Mouse (Mus musculus) liver, embryonic 11.5 days (tissue): ENCODE measurements at regions not wholly inside any gene's neighbourhood (a gene's known extent, or its start where the extent isn't known, plus 50 kb on each side); places are given as distances from the start of the nearest gene placed in this dataset.
A peak's percentile ranks its signal among the peaks of the same experiment; 100 is the strongest.

ENCODE experiments used
- ATAC-seq: fragments of 200-750 bp; cut with Nextera tagmentation; replicated peaks from 2 replicates; pipeline ENCODE4 v1.8.0; 2017; ENCODE audit warnings: moderate number of reproducible peaks, mild to moderate bottlenecking, moderate TSS enrichment, moderate library complexity; ENCODE audit not compliant: low FRiP score
- DNase-seq: peaks from one replicate; pipeline ENCODE4 v3.0.0-alpha.2; 2017; ENCODE audit warnings: low spot score
- H3K27ac ChIP-seq: fragments of 300-500 bp; sonication (generic); 2 replicates; pipeline ENCODE4 v1.5.1; 2014; ENCODE audit warnings: mild to moderate bottlenecking, low read depth, low read length, control low read depth
- H3K27me3 ChIP-seq: fragments of 300-500 bp; sonication (generic); replicated peaks from 2 replicates; pipeline ENCODE4 v1.6.1; 2014; ENCODE audit warnings: low read length, mixed read lengths; ENCODE audit not compliant: control insufficient read depth, insufficient read depth
- H3K36me3 ChIP-seq: fragments of 300-500 bp; sonication (generic); 2 replicates; pipeline ENCODE4 v1.6.1; 2014; ENCODE audit warnings: mild to moderate bottlenecking, low read length, moderate library complexity, mixed read lengths; ENCODE audit not compliant: control insufficient read depth, insufficient read depth
- H3K4me1 ChIP-seq: fragments of 300-500 bp; sonication (generic); replicated peaks from 2 replicates; pipeline ENCODE4 v1.6.1; 2014; ENCODE audit warnings: low read length, mixed read lengths; ENCODE audit not compliant: control insufficient read depth, insufficient read depth
- H3K4me2 ChIP-seq: fragments of 300-500 bp; sonication (generic); 2 replicates; pipeline ENCODE4 v1.6.1; 2014; ENCODE audit warnings: mild to moderate bottlenecking, control low read depth, moderate library complexity
- H3K4me3 ChIP-seq: fragments of 300-500 bp; sonication (generic); 2 replicates; pipeline ENCODE4 v1.5.1; 2014; ENCODE audit warnings: low read depth, low read length, control low read depth
- H3K9ac ChIP-seq: fragments of 300-500 bp; sonication (generic); 2 replicates; pipeline ENCODE4 v1.6.1; 2014; ENCODE audit warnings: low read depth, low read length, control low read depth
- H3K9me3 ChIP-seq: fragments of 300-500 bp; sonication (generic); 2 replicates; pipeline ENCODE4 v1.6.1; 2016; ENCODE audit warnings: low read length, inconsistent platforms, mixed read lengths; ENCODE audit not compliant: control insufficient read depth
- WGBS: fragments of 180-500 bp; shearing (Covaris S2); extraction: QIAGEN DNeasy Blood & Tissue Kit; methylation state at CpG from one replicate; pipeline ENCODE4 v1.1.7; 2014; 5-methylcytosine and 5-hydroxymethylcytosine counted together

DNA sequence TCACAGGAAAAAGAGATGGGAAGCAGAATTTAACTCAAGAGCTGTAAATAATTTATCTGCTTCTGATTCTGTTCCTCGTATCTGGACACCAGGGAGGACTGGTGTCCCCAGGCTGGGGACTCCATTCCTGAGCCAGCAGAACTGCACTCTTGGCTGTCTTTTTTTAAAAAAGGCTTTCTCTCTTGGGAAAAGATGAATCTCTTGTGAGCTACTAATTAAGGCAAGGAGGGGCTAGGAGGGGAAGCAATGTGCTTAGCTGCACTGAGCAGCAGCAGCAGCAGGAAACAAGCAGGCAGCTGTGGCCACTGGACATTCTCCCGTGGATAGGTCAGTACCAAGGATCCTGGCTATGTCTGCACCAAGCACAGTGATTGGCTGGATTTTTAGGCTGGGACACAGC, 152.1 kb downstream of the Rybp start:
- Histone ChIP-seq H3K27ac (no peak overlapping the region), H3K9me3 (no peaks in the 10 kb centered on the region), H3K27me3 (no peaks in the 10 kb centered on the region; the same call in 1 of the 2 replicates), H3K36me3 (no peaks in the 10 kb centered on the region), H3K4me2 (no peak overlapping the region), H3K9ac (no peak overlapping the region), H3K4me3 (no peak overlapping the region), H3K4me1 (no peaks in the 10 kb centered on the region)
- 32% methylated on average over 2 of the region's 2 CpGs for WGBS
- DNase-seq = no peak
- ATAC-seq = no peak

DNA sequence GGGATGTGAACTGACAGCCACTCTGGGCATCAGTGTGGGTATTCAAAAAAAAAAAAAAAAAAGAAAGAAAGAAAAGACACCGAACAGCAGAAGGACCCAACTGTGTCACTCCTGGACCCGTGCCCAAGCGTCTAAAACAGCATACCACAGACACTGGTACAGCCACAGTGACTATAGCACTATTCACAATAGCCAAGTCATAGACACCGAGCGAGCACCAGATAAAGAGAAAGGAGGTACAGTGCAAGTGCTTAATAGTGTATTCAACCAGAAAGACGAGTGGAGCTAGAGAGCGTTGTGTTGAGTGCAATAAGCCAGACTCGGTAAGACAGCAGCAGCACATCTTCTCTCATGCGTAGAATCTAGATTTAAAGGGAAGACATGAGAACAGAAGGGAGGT, 153.3 kb downstream of the Rybp start:
- H3K27ac ChIP-seq = no peak overlapping the region

DNA sequence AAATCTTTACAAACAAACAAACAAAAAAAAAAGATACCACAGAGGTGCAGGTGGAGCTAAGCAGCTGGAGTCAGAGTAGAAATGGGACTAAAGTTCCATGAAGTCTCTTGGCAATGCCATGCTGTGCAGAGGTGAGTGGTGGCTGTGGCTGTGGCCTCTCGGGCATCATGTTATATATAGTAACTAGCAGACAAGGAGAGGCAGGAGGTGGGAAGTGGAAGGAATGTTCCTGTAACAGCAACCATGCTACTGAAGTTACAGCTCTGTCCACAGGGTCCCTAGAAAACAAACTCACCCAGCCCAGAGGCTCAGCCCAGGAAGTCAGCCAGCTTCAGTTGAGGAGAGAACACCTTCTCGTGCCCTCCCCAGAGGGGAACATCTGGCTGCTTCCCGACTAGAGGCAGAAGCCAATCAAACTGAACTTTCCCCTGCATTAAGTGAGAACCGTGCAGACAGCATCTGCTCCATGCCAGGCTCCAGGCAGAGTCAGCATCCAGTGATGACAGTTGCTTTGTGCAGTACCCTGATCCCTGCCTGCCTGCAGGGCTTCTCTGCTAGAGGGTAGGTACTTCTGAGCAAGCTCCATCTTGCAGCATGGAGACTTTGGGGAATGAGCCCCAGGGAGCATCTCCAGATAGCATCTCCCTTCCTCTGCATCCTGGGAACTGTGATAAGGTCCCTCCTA, 154.2 kb downstream of the Rybp start:
- no peak overlapping the region for H3K9ac ChIP-seq
- no peaks in the 10 kb centered on the region for H3K36me3 ChIP-seq
- H3K4me1 ChIP-seq = no peaks in the 10 kb centered on the region
- no peak overlapping the region for H3K27ac ChIP-seq
- ATAC-seq = no peak
- no peak for DNase-seq
- H3K27me3 ChIP-seq = no peaks in the 10 kb centered on the region
- WGBS = 42% methylated on average over 4 of the region's 4 CpGs
- H3K4me3 ChIP-seq = no peak overlapping the region
- no peak overlapping the region for H3K4me2 ChIP-seq
- no peaks in the 10 kb centered on the region for H3K9me3 ChIP-seq

More for the DNA sequence above, 153.3 kb downstream of the Rybp start:
- Histone ChIP-seq H3K4me2 (no peak overlapping the region), H3K27me3 (no peaks in the 10 kb centered on the region), H3K4me3 (no peak overlapping the region), H3K36me3 (no peaks in the 10 kb centered on the region), H3K9ac (no peak overlapping the region), H3K9me3 (no peaks in the 10 kb centered on the region), H3K4me1 (no peaks in the 10 kb centered on the region)
- WGBS = 85% methylated on average over 9 of the region's 9 CpGs
- ATAC-seq (no peak), DNase-seq (no peak)

DNA sequence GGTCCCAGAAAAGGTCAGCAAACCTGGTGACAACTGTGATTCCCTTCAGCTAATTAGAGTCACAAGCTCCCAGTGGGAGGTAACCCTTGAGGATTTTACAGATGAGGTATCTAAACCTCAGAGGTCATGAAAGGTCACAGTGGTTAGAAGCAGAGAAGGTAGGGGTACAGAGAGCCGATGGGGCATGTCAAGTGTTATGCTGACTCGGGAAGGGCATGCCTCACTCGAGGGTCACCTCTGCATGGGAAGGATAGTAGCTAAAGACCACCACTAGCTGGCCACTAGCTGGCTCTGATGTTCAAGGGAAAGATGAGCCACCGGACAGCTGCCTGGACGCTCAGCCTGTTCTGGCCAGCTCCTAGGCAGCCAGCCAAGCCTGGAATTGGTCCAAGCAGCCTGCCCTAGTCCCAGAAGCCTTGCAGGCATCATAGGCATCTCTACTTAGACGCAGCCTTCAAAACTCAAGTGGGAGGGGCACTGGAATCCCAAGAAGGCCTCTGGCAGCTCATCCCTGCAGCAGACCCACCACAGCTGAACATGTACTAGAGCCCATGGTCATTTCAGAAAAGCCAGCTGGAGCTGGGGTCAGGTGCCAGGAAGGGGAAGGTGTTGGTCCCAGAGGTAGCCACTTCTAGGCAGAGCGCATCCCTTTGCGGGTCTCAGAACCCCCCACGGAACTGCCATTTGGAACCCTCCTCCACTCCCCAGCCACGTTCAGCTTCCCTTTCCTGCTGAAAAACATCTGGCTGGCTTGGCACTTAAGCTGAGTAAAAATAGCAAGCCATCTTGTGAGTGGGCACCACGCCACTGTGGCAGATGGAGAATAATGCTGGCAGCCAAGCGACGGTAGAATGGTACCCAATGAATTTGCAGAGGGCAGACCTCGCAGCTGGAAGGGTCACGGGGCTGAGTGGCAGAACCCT, 159.8 kb downstream of the Rybp start:
- H3K4me2 ChIP-seq = no peak overlapping the region
- no peak overlapping the region for H3K27ac ChIP-seq
- H3K4me1 ChIP-seq = no peaks in the 10 kb centered on the region
- H3K9me3 ChIP-seq = no peaks in the 10 kb centered on the region
- DNase-seq (no peak), ATAC-seq (0 out of 2 replicates have a peak, but pooled peaks have one; percentile 10)
- WGBS = 60% methylated on average over 15 of the region's 15 CpGs
- no peak overlapping the region for H3K9ac ChIP-seq
- no peaks in the 10 kb centered on the region for H3K27me3 ChIP-seq
- no peak overlapping the region for H3K4me3 ChIP-seq
- no peaks in the 10 kb centered on the region for H3K36me3 ChIP-seq

DNA sequence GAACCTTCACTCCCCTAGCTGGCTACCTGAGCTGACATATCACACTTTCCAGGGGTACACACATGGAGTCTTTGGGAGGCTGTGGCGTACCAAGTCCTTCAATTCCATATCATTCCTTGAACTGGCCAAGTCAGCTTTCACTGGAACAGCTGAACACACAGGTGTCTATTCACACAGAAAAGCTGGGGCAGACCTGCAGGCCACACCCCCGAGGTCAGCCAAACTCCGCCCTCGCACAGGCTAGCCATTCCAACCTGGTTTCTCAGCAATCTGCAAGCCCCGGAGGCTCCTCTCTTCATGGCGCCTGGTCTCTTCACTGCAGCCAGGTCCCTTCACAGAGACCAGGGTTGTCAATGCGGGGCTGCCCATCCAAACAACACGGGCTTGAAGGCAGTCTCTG, 160.5 kb downstream of the Rybp start:
- no peak overlapping the region for H3K4me3 ChIP-seq
- no peak overlapping the region for H3K4me2 ChIP-seq
- no peaks in the 10 kb centered on the region for H3K27me3 ChIP-seq
- H3K9ac ChIP-seq = no peak overlapping the region
- WGBS = 57% methylated on average over 8 of the region's 8 CpGs
- no peak for DNase-seq
- H3K4me1 ChIP-seq = no peaks in the 10 kb centered on the region
- no peaks in the 10 kb centered on the region for H3K9me3 ChIP-seq
- H3K36me3 ChIP-seq = no peaks in the 10 kb centered on the region
- ATAC-seq = no peak
- H3K27ac ChIP-seq = no peak overlapping the region

DNA sequence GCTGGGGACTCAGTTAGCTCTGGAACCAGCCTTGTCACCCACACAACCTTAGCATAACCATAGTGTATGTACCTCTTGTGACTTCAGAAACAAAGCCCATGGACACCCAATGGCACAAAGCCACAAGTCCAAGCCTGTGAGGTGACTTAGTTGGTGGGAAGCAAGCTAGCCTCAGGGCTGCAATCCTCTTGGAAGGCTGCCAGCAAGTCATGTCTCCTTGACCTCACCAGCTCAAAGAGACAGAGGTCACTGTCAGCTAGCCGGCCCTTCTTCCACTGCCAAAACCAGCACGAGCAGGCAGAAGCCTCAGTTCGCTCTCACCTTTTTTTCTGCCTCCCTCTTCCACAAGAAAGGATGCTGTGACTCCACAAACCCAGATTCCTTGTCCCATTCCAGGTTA, 161.0 kb downstream of the Rybp start:
- Histone ChIP-seq H3K4me1 (no peaks in the 10 kb centered on the region), H3K9me3 (no peaks in the 10 kb centered on the region), H3K27ac (no peak overlapping the region), H3K4me3 (no peak overlapping the region), H3K27me3 (no peaks in the 10 kb centered on the region), H3K36me3 (no peaks in the 10 kb centered on the region), H3K4me2 (no peak overlapping the region), H3K9ac (no peak overlapping the region)
- WGBS = 62% methylated on average over 3 of the region's 3 CpGs
- DNase-seq (no peak), ATAC-seq (no peak)

DNA sequence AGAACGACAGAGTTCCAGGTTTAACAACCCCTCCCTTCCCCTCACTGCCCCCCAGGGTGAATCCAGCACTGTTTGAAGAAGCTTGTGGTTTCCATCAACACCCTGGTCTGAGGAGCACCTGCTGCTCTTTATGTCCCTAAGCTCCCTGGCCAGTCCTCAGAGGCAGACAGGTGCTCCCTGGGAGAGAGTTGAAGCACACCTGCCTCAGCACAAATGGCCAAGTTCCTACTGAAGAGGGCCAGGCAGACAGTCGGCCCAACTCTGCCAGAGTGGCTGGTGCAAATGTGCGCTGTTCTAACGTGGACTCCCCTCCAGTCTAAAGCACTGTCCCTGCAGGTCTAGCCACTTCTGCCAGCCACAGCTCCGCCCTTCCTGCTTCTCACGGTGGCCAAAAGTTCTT, 166.0 kb downstream of the Rybp start:
- Histone ChIP-seq H3K36me3 (no peaks in the 10 kb centered on the region), H3K9ac (no peak overlapping the region), H3K4me2 (no peak overlapping the region), H3K27me3 (no peaks in the 10 kb centered on the region), H3K9me3 (no peaks in the 10 kb centered on the region), H3K27ac (no peak overlapping the region), H3K4me1 (no peaks in the 10 kb centered on the region), H3K4me3 (no peak overlapping the region)
- ATAC-seq (no peak), DNase-seq (no peak)
- WGBS = 33% methylated on average over 6 of the region's 6 CpGs

DNA sequence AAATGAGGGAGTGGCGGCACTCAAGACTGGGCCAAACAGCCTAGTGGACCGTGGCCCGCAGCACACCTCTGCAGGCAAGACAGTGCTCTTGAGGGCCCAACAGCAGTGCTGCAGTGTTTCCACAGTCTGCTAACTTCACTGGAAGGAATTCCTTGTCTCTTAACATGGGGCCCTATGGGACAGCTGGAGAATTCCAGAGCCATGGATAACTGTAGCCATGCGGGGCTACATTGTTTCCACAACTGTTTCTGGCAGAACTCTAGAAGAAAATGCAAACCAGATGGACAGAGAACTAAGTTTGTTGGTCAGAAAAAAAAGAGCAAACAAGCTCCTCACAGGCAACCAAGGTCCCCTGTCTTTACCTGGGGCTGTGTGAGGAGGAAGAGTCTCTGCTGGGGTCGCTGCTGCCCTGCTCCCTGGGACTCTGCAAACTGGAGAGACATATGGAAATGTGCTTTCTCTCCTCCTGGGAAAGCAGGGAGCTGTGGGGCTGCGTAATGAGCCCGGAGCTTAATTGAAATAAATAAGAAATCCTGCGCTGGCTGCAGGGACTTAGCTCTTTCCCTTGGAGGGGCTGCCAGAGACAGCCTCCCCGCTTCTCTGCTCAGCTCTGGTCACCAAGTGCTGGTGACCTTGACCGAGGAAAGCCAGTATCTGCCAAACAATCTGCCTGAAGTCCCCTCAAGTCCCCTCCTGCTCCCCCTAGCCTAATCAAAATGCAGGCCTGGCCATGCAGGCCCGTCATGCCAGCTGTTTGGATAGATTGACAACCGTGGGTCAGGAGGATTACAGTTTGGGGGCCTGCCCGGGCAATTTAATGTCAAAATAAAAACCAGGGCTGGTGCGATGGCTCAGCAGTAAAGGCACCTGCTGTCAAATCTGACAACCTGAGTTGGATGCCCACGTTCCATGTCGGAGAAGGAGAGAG, 167.0 kb downstream of the Rybp start:
- Histone ChIP-seq H3K27me3 (no peaks in the 10 kb centered on the region), H3K36me3 (no peaks in the 10 kb centered on the region), H3K4me1 (no peaks in the 10 kb centered on the region), H3K9me3 (no peaks in the 10 kb centered on the region), H3K4me2 (no peak overlapping the region), H3K9ac (no peak overlapping the region), H3K4me3 (no peak overlapping the region), H3K27ac (no peak overlapping the region)
- 68% methylated on average over 16 of the region's 16 CpGs for WGBS
- DNase-seq (no peak), ATAC-seq (no peak)
